Mouse (Mus musculus): ENCODE data around the gene Enho.

DNA sequence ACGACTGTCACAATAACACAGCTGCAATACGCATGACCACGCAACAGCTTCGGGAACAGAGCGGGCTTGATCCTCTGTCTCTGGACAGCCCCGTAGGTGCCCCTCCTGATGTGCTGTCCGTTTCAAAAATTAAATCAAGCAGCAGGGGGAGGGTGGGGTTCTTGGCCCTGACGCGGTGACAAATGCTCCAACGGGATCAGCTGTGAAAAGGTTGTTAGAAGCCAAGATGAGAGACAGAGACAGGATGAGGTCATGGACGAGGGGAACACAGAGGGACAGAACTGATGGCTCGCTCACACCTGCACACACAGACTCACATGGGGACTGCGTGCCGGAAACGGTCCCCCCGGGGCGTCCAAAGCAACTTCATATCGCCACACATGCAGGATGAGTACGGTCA is 33.1 kb upstream of the Enho start:
- TF ChIP-seq POLR2A (IDR thresholded peaks at IDR 0.05; ENCODE audit: low read depth, low read length), result no peak
- TF ChIP-seq EP300 (IDR thresholded peaks at IDR 0.05; ENCODE audit: low read length), result no peak
- no peak for TF ChIP-seq USF1 (IDR thresholded peaks at IDR 0.05; ENCODE audit: low read depth, low read length)
- no peak for TF ChIP-seq CTCF (conservative IDR thresholded peaks at IDR 0.05 in 1 of 2, IDR thresholded peaks at IDR 0.05 in 1 of 2; ENCODE audit: low read depth in 2 of 2, low read length in 2 of 2)
- no peak for TF ChIP-seq NRF1 (IDR thresholded peaks at IDR 0.05; ENCODE audit: low read depth, low read length)
- TF ChIP-seq ZKSCAN1 (IDR thresholded peaks at IDR 0.05; ENCODE audit: borderline replicate concordance, low read depth, low read length), result no peak
- TF ChIP-seq MXI1 (IDR thresholded peaks at IDR 0.05; ENCODE audit: low read depth, low read length), result no peak
- no peak for TF ChIP-seq UBTF (IDR thresholded peaks at IDR 0.05; ENCODE audit: low read depth, low read length)
- TF ChIP-seq ZC3H11A (IDR thresholded peaks at IDR 0.05; ENCODE audit: low read depth, low read length), result no peak
- no peak for TF ChIP-seq POLR2AphosphoS2 (IDR thresholded peaks at IDR 0.05; ENCODE audit: low read depth, low read length)
- no peak for TF ChIP-seq GABPA (IDR thresholded peaks at IDR 0.05; ENCODE audit: insufficient replicate concordance, low read depth, low read length)
- TF ChIP-seq MAX (IDR thresholded peaks at IDR 0.05; ENCODE audit: low read length), result no peak
- TF ChIP-seq RCOR1 (conservative IDR thresholded peaks at IDR 0.05; ENCODE audit: low read depth, low read length), result no peak
